In genomic region chr5:135012671-135013441, GRCm38 (mm10) we compare ENCODE assay signal across 8 mouse cellular contexts. TPM values are rescaled to one million over a fixed set of nuclear protein-coding genes. Genes with fewer than 3 reads are reported as not detected.
DNase-seq lines count a peak whose midpoint lies in the region; ATAC-seq lines count a peak whose summit lies in the region.

No protein-coding gene starts in this region.

- H3K27me3 ChIP-seq in liver, embryonic 12.5 days (replicated peaks) = no peaks in the 10 kb centered on the region

- peak overlapping the region; percentile 11; the same call in 1 of the 2 replicates for H3K27ac ChIP-seq in liver, embryonic 12.5 days

- H3K4me2 ChIP-seq in liver, embryonic 12.5 days = peak overlapping the region; percentile 28

- H3K36me3 ChIP-seq in liver, embryonic 12.5 days = peaks cover 9% of the 10 kb centered on the region

- H3K9ac ChIP-seq in liver, embryonic 12.5 days = 0 out of 2 replicates have a peak overlapping the region, but pooled peaks have one; percentile 0

- H3K9me3 ChIP-seq in liver, embryonic 12.5 days (replicated peaks) = no peaks in the 10 kb centered on the region

- ATAC-seq in liver, embryonic 12.5 days = no peak

- 13% methylated on average over 13 of the region's 16 CpGs for WGBS in liver, embryonic 12.5 days (ENCODE audit: insufficient replicate concordance)

- peaks cover 53% of the 10 kb centered on the region for H3K4me1 ChIP-seq in liver, embryonic 12.5 days

- H3K4me3 ChIP-seq in liver, embryonic 12.5 days = 0 out of 2 replicates have a peak overlapping the region, but pooled peaks have one; percentile 17

- DNase-seq in urinary bladder, adult 2 months (ENCODE audit: low spot score) = peak; percentile 67
- no peak for DNase-seq in urinary bladder, postnatal 10 days (ENCODE audit: low spot score)
- DNase-seq in cerebellum, postnatal 14 days = peak; percentile 89 to 94
- peak; percentile 96 for DNase-seq in heart, adult 11 months
- peak; percentile 86 for DNase-seq in kidney, adult 18-20 months
- peak; percentile 77 for DNase-seq in ovary, postnatal 14 days (ENCODE audit: low spot score)
- DNase-seq in thymus, postnatal 14 days = peak; percentile 89

RNA-seq across cellular contexts. Expression of gene Abhd11, which starts 3.9 kb away (rescaled TPM):
- polyA plus RNA-seq in urinary bladder, adult 2 months (2012; rRNA removed) = 50.0 and 69.5 TPM in 2 replicates
- 39.1 and 45.3 TPM in 2 replicates for polyA plus RNA-seq in liver, embryonic 12.5 days (2016; fragmentation: Nextera tagmentation; extraction: Ambion mirVana)

RNA-seq across cellular contexts. Expression of gene Stx1a, which starts 10.4 kb away (rescaled TPM):
- polyA plus RNA-seq in urinary bladder, adult 2 months (2012; rRNA removed) = 9.6 and 11.5 TPM in 2 replicates
- polyA plus RNA-seq in liver, embryonic 12.5 days (2016; fragmentation: Nextera tagmentation; extraction: Ambion mirVana) = 2.7 and 2.8 TPM in 2 replicates

RNA-seq across cellular contexts. Expression of gene Cldn3, which starts 26.8 kb away (rescaled TPM):
- 0.15 and 0.17 TPM in 2 replicates for polyA plus RNA-seq in urinary bladder, adult 2 months (2012; rRNA removed)
- 0.55 and 0.57 TPM in 2 replicates for polyA plus RNA-seq in liver, embryonic 12.5 days (2016; fragmentation: Nextera tagmentation; extraction: Ambion mirVana)

RNA-seq across cellular contexts. Expression of gene Dnajc30, which starts 51.1 kb away (rescaled TPM):
- 25.3 and 28.1 TPM in 2 replicates for polyA plus RNA-seq in urinary bladder, adult 2 months (2012; rRNA removed)
- 15.9 and 19.1 TPM in 2 replicates for polyA plus RNA-seq in liver, embryonic 12.5 days (2016; fragmentation: Nextera tagmentation; extraction: Ambion mirVana)

RNA-seq across cellular contexts. Expression of gene Bud23, which starts 51.9 kb away (rescaled TPM):
- 51.2 and 54.6 TPM in 2 replicates for polyA plus RNA-seq in urinary bladder, adult 2 months (2012; rRNA removed)
- 97.8 and 104 TPM in 2 replicates for polyA plus RNA-seq in liver, embryonic 12.5 days (2016; fragmentation: Nextera tagmentation; extraction: Ambion mirVana)
